Mouse (Mus musculus): ENCODE data around the gene Cacnb4. TPM values are rescaled to one million over a fixed set of nuclear protein-coding genes. Genes with fewer than 3 reads are reported as not detected.

The Cacnb4 gene
- total RNA-seq (2014; fragmentation: Nextera tagmentation) (not detected in 2 replicates), total RNA-seq (2017) (not detected in 2 replicates)

DNA sequence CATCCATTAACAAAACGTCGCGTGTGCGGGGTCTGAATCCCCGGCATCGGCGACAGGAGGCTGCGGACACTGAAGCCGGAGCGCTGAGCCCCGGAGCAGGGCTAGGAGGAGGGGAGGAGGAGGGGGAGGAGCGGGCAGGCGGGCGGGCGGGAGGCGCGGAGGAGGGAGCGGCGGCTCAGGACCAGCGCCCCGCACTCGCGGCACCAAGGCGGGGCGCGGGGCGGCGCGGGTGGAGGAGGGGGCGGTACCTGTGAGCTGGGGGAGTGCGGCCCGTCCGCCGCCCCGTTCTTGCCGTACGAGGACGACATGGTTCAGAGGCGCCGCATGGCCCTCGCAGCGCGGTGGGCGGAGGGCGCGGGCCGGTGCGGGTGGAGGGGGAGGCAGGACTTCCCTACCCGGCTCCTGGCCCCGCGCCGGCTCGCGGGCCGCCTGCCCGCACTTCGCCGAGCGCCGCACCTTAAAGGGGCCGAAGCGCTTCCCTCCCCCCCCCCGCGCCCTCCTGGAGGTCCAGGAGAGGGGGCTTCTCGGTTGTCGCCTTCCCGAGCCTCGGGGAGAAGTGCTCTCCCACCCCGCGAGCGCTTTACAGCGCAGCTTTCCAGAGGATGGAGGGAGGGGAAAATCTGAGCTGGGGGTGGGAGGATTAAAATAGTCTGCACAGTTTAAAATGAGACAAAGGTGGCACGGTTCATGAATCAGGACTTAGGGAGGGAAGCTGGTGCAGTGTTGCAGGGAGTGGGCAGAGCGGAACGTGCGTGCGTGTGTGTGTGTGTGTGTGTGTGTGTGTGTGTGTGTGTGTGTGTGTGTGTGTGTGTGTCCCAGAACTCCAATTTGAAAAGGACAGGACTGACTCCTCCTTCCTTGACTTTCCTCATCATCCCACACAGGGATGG is at the start of gene Cacnb4:
Cacnb4 (minus strand) TSS at position 809 of the 890 bp plus-strand sequence.
- peak; percentile 71 for ATAC-seq (replicated peaks; ENCODE audit: poor library complexity, severe bottlenecking)

- ATAC-seq (replicated peaks; ENCODE audit: poor library complexity, severe bottlenecking) = no peak
Measured at GRCm38 (mm10) chr2:52720231-52721025, 43.8 kb upstream of the Cacnb4 start.

DNA sequence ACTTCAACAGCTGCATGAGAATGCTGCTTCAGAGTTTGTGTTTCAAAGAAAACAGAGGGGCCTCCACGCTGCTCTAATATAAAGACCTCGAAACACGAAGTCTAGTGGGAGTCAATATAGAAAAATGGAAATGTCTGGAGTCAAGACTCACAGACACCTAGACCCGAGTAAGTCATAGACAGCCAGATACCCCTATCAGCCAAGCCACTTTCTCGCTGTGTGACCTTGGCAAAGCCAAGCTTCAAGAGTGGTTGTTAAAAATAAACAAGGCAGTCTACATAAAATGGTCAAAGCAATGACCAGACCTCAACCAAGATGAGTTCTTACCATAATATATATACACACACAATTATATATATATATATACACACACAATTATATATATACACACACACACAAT is 40.4 kb upstream of the Cacnb4 start:
- no peak for ATAC-seq (replicated peaks; ENCODE audit: poor library complexity, severe bottlenecking)

- no peak for ATAC-seq (replicated peaks; ENCODE audit: poor library complexity, severe bottlenecking)
Measured at GRCm38 (mm10) chr2:52715538-52715937, 38.9 kb upstream of the Cacnb4 start.

DNA sequence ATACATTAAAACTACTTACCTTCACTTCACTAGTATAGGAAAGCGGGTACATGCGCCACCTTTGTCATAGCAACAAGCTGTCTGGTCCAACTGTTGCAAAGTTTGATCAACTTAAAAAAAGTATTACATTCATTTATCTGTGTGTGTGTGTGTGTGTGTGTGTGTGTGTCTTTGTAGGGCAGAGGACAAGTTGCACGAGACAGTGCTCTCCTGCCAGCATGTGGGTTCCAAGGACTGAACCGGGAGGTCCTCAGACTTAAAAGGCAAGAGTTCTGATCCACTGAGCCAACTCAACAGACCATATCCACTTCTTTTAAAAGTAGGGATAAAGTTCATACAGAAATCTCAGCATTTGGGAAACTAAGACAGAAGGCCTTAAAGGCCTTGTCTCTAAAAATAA is 37.5 kb upstream of the Cacnb4 start:
- ATAC-seq (replicated peaks; ENCODE audit: poor library complexity, severe bottlenecking) = no peak

DNA sequence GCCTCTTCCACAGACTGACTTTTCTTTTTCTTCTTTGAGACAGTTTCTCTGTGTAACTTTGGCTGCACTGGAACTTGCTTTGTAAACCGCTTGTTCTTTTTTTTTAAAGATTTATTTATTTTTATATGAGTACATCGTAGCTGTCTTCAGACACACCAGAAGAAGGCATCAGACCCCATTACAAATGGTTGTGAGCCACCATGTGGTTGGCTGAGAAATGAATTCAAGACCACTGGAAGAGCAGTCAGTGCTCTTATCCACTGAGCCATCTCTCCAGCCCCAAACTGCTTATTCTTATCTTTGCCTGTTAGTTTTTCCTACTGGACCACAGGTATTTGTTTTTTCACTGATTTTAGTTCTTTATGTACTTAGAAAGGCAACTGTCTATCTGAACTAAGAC is 34.2 kb upstream of the Cacnb4 start:
- no peak for ATAC-seq (replicated peaks; ENCODE audit: poor library complexity, severe bottlenecking)

DNA sequence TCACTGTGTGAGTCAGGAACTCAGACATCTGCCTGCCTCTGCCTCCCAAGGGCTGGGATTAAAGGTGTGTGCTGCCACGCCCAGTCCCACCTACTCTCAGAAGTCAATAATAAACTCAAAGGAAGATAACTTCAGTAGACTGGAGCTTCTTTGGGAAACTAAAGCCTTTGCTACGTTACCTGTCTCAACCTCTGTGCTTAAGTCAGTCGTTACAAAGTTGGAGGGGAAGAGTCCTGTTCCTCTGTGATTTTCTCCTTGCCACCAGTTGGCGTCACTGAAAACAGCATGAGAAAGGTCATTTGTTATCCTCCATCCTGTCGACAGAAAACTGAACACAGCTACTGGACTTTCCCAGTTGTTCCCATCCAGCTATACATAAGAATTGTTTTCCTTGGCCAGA is 32.8 kb upstream of the Cacnb4 start:
- no peak for ATAC-seq (replicated peaks; ENCODE audit: poor library complexity, severe bottlenecking)

GRCm38 (mm10) chr2:52701368-52702036 is 24.9 kb upstream of the Cacnb4 start:
- no peak for ATAC-seq (replicated peaks; ENCODE audit: poor library complexity, severe bottlenecking)

GRCm38 (mm10) chr2:52700352-52700751 is 23.7 kb upstream of the Cacnb4 start:
- ATAC-seq (replicated peaks; ENCODE audit: poor library complexity, severe bottlenecking) = no peak

GRCm38 (mm10) chr2:52694604-52695003 is 18.0 kb upstream of the Cacnb4 start:
- ATAC-seq (replicated peaks; ENCODE audit: poor library complexity, severe bottlenecking) = no peak

- ATAC-seq (replicated peaks; ENCODE audit: poor library complexity, severe bottlenecking) = no peak
Measured at GRCm38 (mm10) chr2:52691745-52692144, 15.1 kb upstream of the Cacnb4 start.

DNA sequence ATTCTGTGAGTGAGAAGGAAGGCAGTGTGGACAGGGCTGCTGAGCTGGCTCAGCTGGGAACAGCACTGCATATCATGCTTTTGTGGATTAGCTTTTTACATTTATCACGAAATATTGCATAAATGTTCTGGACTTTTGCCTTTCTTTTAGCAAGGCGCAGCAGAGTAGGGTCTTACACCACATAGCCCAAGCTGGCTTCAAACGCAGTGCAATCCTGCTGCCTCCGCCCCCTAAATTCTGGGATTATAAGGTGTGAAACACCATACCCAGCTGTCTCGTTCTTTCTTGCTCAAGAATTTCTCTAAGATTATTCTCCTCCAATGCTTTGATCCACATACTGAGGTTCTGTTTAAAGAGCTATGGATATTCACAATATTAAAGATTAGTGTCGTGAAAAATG is 10.0 kb upstream of the Cacnb4 start:
- ATAC-seq (replicated peaks; ENCODE audit: poor library complexity, severe bottlenecking) = no peak

- no peak for ATAC-seq (replicated peaks; ENCODE audit: poor library complexity, severe bottlenecking)
Measured at GRCm38 (mm10) chr2:52677589-52677988, 958 bp upstream of the Cacnb4 start.

- no peak for ATAC-seq (replicated peaks; ENCODE audit: poor library complexity, severe bottlenecking)
Measured at GRCm38 (mm10) chr2:52676913-52677303, 277 bp upstream of the Cacnb4 start.

- no peak for ATAC-seq (replicated peaks; ENCODE audit: poor library complexity, severe bottlenecking)
Measured at GRCm38 (mm10) chr2:52675278-52675987, 1.2 kb downstream of the Cacnb4 start.

- ATAC-seq (replicated peaks; ENCODE audit: poor library complexity, severe bottlenecking) = peak; percentile 52
Measured at GRCm38 (mm10) chr2:52674886-52675277, 1.7 kb downstream of the Cacnb4 start.

- peak; percentile 68 for ATAC-seq (replicated peaks; ENCODE audit: poor library complexity, severe bottlenecking)
Measured at GRCm38 (mm10) chr2:52673172-52673571, 3.5 kb downstream of the Cacnb4 start.

- ATAC-seq (replicated peaks; ENCODE audit: poor library complexity, severe bottlenecking) = no peak
Measured at GRCm38 (mm10) chr2:52670733-52671132, 5.9 kb downstream of the Cacnb4 start.

GRCm38 (mm10) chr2:52668480-52668879 is 8.2 kb downstream of the Cacnb4 start:
- ATAC-seq (replicated peaks; ENCODE audit: poor library complexity, severe bottlenecking) = no peak

DNA sequence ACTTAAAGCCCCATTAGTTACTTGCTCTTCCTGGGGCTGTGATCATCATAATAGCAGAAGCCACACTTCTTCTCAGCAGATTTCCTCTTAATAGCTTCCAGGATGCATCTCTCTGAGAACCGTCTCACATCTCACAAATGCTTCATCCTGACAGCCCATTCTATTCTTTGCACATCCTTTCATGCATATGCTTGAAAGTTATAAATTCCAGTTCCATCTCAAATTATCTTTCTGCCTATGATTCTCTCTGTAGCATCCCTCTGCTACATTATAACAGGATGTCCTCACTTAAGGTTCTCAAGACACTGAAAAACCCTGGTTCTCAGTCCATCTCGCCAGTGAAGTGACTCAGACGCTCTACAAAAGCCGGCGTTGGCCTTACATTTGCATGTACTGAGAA is 19.9 kb downstream of the Cacnb4 start:
- ATAC-seq (replicated peaks; ENCODE audit: poor library complexity, severe bottlenecking) = no peak
